Mouse (Mus musculus) spleen, embryonic (tissue): Measurements from ENCODE around the gene Ppp2r5e.

Source experiments
- CTCF ChIA-PET: fragments of 350-600 bp; sonication (Branson Sonifier 250); formaldehyde crosslinking; loops from one replicate; lab custom pipeline; 2022; lab: Charles Lee

Gene Ppp2r5e

GRCm38 (mm10) chr12:75596154-75597002, at the start of gene Ppp2r5e:
Gene Ppp2r5e (minus strand): TSS chr12:75596245.
- CTCF ChIA-PET: no interaction called here

GRCm38 (mm10) chr12:75645780-75646179, 49.7 kb upstream of the Ppp2r5e start:
- CTCF ChIA-PET: no interaction called here

GRCm38 (mm10) chr12:75641726-75642125, 45.7 kb upstream of the Ppp2r5e start:
- CTCF ChIA-PET: interaction anchor here (0.6 kb wide), 1 partner anchor 1008 kb away, joined by 3 read pairs; no protein-coding TSS in a partner anchor

- CTCF ChIA-PET: interaction anchor here (0.6 kb wide), 1 partner anchor 103 kb away, joined by 3 read pairs; no protein-coding TSS in a partner anchor
Measured at GRCm38 (mm10) chr12:75638345-75638744, 42.3 kb upstream of the Ppp2r5e start.

GRCm38 (mm10) chr12:75637103-75637502, 41.1 kb upstream of the Ppp2r5e start:
- CTCF ChIA-PET: no interaction called here

- CTCF ChIA-PET: interaction anchor here (0.6 kb wide), 1 partner anchor 155 kb away, joined by 3 read pairs; no protein-coding TSS in a partner anchor
Measured at GRCm38 (mm10) chr12:75635771-75636430, 39.9 kb upstream of the Ppp2r5e start.

GRCm38 (mm10) chr12:75629618-75630017, 33.6 kb upstream of the Ppp2r5e start:
- CTCF ChIA-PET: no interaction called here

- CTCF ChIA-PET: no interaction called here
Measured at GRCm38 (mm10) chr12:75623292-75623691, 27.2 kb upstream of the Ppp2r5e start.

GRCm38 (mm10) chr12:75622835-75623234, 26.8 kb upstream of the Ppp2r5e start:
- CTCF ChIA-PET: no interaction called here

GRCm38 (mm10) chr12:75616841-75617240, 20.8 kb upstream of the Ppp2r5e start:
- CTCF ChIA-PET: no interaction called here

- CTCF ChIA-PET: no interaction called here
Measured at GRCm38 (mm10) chr12:75616158-75616791, 20.2 kb upstream of the Ppp2r5e start.

GRCm38 (mm10) chr12:75615556-75615955, 19.5 kb upstream of the Ppp2r5e start:
- CTCF ChIA-PET: interaction anchor here (0.6 to 0.7 kb wide), 2 partner anchors 136 to 1394 kb away, joined by 5 to 6 read pairs; no protein-coding TSS in a partner anchor

- CTCF ChIA-PET: no interaction called here
Measured at GRCm38 (mm10) chr12:75612711-75613110, 16.7 kb upstream of the Ppp2r5e start.

- CTCF ChIA-PET: interaction anchor here (0.7 to 1.0 kb wide), 2 partner anchors 16 to 109 kb away, joined by 3 to 6 read pairs; no protein-coding TSS in a partner anchor
Measured at GRCm38 (mm10) chr12:75599490-75599889, 3.4 kb upstream of the Ppp2r5e start.

- CTCF ChIA-PET: interaction anchor here (0.7 to 1.0 kb wide), 2 partner anchors 16 to 109 kb away, joined by 3 to 6 read pairs; no protein-coding TSS in a partner anchor
Measured at GRCm38 (mm10) chr12:75598988-75599387, 2.9 kb upstream of the Ppp2r5e start.

- CTCF ChIA-PET: no interaction called here
Measured at GRCm38 (mm10) chr12:75597707-75598106, 1.7 kb upstream of the Ppp2r5e start.

- CTCF ChIA-PET: interaction anchor here (0.6 to 0.7 kb wide), 3 partner anchors 11 to 146 kb away, joined by 4 read pairs; no protein-coding TSS in a partner anchor
Measured at GRCm38 (mm10) chr12:75595291-75596153, 523 bp downstream of the Ppp2r5e start.

GRCm38 (mm10) chr12:75594404-75594803, 1.6 kb downstream of the Ppp2r5e start:
- CTCF ChIA-PET: no interaction called here

GRCm38 (mm10) chr12:75593817-75594216, 2.2 kb downstream of the Ppp2r5e start:
- CTCF ChIA-PET: no interaction called here

- CTCF ChIA-PET: no interaction called here
Measured at GRCm38 (mm10) chr12:75587501-75587900, 8.5 kb downstream of the Ppp2r5e start.

GRCm38 (mm10) chr12:75583776-75584175, 12.3 kb downstream of the Ppp2r5e start:
- CTCF ChIA-PET: interaction anchor here (0.6 to 0.7 kb wide), 2 partner anchors 15 to 422 kb away, joined by 3 read pairs; no protein-coding TSS in a partner anchor
